Mouse (Mus musculus) lung, adult 2 months (tissue): ENCODE measurements around the gene Myo9a.

ENCODE experiments used
- CTCF ChIP-seq: fragments of 200-500 bp; IDR thresholded peaks from 2 replicates; pipeline ENCODE4 v1.5.1; 2011; ENCODE audit warnings: mild to moderate bottlenecking, low read length, control low read depth; ENCODE audit not compliant: insufficient read depth
- POLR2A ChIP-seq: fragments of 200-500 bp; IDR thresholded peaks from 2 replicates; pipeline ENCODE4 v1.6.1; 2011; ENCODE audit warnings: low read depth, mild to moderate bottlenecking, control low read depth, low read length, borderline replicate concordance; ENCODE audit errors: extremely low read depth

DNA sequence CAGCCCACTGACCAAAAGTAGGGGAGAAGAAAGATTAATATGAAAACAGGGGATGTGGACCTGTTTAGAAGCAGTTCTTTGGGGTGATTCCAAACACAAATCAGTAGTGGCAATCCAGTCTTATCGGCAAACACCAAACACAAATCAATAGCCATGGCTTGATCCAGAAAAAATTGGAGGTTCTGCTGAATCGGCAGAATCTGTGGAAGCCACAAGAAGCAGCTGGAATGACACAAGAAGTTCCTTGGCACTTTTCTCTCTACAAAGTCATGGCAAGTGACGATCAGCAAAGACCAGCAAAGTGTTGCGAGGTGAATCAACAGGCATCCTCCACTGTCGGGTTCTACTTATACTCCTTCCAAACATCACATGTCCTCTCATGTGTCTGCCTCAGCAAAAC is 29.6 kb upstream of the Myo9a start:
- TF ChIP-seq CTCF (no peak), POLR2A (no peak)
